Mouse (Mus musculus) embryo, embryonic 9.5 days (tissue): ENCODE measurements around the gene Ubiad1.

Source experiments
- DNase-seq: peaks from one replicate; pipeline ENCODE4 v3.0.0-alpha.2; 2017; ENCODE audit errors: extremely low spot score

The Ubiad1 gene

DNA sequence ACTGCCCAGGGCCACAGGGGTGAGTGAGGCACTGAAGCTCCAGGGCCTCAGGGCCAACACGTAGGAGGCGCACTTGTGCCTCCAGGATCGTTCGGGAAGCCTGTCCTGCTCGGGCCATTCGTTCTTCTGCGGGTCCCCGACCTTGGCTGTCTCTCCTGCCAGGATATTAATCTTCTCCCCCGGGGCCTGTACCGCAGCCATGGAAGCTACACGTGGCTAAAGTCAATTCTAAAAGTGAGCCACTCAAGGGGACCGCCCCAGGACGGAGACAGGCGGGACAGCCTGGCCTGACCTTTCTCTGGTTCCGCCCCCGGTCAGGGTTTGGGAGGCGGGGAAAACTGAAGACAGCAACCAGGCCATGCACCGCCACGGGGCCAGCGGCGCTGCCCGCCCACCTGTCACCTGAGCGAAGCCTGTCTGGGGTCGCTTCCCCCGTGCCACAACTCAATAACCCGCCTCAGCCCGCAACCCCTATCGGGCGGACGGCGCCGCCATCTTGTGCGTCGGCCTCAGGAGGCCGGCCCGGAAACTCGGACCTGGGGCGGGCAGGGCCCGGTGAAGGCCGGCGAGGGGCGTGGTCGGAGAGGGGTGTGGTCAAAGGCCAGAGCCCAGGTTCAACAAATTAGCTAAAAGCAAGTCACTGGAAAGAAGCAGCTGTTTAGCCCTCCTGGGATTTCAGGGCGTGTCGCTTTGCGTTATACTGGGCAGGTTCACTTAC lies at the start of gene Ubiad1:
Ubiad1 (minus strand) TSS at position 522 of the 718 bp plus-strand sequence.
- peak; percentile 92 for DNase-seq

DNA sequence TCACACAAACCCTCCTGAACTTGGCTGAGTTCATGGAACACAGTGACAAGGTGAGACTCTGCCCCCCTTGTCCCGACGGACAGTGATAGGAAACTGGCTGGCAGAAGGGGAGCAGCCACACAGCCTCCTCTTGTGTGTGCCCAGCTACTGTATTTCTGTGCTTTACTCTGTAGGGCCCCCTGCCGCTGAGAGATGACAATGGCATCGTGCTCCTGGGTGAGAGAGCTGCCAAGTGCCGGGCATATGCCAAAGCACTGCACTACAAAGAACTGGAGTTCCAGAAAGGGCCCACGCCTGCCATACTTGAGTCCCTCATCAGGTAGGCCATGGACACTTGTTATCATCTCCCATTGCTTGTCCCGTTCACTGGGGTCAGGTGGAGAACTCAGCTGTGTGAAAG lies 46.9 kb upstream of the Ubiad1 start:
- DNase-seq: no peak

DNA sequence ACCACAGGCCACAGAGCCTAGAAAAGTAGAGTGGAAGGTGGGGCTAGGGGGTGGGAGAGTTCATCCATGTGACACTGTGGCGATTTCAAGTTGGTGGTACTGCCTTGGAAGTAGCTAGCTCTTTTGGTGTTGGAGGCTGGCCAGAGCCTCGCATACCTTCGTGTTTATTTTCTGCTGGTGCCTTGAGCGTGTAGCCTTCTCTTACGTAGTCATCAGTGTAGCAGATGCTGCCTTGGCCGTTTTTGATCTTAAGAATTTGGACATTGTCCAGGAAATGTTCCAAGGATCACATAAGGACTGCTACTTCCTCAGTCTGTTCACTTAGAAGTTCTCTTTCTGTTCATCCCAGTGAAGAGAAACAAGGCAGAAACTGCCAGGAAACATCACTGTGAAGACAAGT lies 45.9 kb upstream of the Ubiad1 start:
- no peak for DNase-seq

DNA sequence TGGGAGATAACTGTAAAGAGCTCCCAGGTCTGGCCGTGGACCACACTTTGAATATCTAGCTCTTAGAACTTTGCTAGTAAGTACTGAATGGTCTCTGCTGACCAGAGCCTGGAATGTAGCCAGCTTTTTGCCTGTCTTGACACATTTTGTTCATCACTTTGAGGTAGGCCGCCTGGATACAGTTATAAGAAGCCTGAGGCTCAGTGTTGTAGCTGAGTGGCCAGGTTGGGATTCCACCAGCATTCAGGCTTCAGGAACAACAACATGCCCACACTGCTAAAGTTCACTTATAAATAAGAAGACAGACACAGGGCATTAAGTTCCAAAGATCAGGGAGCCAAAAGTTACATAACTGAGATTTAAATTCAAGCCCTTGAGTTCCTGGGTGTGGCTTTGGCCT lies 43.3 kb upstream of the Ubiad1 start:
- no peak for DNase-seq

DNA sequence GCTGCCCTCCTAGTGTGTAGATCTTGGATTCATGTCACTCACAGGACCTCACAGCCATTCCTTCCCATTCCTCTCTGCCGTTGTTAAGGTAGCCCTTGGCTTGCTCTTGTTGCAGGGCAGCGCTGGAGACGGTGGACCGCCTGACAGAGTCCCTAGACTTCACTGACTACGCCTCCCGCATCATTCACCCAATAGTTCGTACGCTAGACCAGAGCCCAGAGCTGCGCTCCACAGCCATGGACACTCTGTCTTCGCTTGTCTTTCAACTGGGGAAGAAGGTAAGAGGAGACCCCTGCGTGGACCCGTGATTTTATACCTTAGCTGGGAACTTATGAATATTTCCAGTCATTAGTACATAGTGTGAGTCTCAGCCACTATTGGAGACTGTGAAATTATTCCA lies 39.9 kb upstream of the Ubiad1 start:
- no peak for DNase-seq

DNA sequence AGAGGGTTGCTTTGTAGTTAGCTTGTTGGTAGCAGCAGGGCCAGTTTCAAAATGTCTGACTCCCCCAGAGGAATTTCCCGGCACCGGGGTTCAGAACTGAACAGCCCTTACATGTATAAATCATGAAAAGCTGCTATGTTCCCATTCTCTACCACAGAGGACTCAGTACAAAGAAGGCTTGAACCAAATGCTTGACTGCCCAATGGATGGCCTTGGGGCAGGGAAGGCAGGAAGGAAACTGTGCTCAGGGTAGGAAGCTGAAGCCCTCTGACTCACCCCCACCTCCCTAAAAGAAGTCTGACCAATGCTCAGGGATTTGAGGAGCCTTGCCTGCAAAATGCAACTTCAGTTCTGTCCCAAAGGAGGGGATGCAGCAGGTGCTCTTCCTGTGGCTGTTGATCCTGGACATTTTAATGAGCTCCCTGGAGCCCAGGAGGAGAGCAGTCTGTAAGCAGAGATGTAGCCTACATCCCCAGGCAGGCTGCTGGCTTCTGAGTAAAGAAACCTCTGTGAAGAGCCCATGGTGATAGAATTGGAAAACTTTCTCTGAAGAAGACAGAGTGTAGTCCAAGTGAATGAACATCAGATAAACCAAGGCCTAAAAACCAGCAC lies 37.1 kb upstream of the Ubiad1 start:
- DNase-seq: no peak

DNA sequence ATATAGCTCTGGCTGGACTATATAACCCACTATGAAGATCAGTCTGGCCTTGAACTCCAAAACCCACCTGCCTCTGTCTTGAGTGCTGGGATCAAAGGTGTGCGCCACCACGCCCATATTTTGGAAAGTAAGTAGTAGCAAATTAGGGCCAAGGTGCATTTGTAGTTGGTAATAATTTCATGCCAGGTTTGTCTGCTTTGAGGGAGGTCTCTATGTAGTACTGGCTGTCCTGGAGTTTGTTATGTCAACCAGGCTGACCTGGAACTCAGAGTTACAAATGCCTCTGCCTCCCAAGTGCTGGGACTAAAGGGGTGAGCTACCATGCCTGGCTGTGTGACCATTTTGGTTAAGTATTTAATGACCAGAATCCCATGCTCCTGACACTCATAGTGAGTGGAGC lies 35.7 kb upstream of the Ubiad1 start:
- no peak for DNase-seq

DNA sequence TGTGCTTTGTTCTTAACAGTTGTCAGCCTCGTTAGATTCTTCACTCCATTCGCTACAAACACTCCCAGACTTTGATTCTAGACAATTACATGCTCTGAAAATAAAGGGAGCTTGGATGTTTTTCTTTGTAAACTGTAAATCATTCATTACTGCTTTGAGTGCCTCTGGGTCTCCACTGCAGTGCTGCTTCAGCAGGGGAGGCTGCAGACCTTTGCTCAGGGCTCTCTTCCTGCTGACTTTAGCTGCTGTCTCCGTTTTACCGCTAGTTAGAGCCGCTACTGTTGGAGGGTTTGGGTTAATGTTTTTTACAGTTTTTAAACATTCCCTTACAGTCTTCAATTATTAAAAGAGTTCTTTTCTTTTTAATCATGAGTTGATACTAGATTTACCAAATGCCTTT lies 28.9 kb upstream of the Ubiad1 start:
- DNase-seq: no peak

DNA sequence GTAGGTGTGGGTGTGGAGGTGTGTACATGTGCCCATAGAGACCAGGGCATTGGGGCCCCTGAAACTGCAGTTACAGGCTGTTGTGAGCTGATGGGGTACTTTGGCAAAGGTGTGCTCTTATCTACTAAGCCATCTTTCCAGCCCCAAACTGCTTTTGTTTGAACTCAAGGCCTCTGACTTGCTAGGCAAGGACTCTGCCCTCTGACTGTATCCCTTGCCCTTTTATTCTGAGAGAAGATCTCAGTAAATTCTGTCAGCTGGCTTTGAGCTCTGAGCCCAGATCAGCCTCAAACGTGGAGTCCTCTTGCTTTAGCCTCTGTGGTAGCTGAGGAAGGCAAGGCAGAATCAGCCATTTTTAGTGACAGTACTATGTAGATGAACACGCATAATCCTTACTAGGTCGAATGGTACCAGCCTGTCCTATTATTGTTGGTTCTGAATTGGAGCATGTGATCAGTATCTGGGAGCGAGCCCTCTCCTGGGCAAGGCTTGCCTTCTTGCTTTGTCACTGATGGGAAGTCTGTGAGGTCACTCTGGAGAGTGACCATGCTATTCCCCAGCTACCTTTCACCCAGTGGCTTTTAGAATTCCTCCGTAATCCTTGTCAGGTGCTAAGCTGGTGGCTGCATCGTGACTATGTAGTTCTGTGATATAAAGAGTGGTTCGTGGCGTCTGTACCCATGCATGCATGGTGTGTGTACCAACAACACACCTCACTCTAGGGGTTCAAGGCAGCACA lies 28.0 kb upstream of the Ubiad1 start:
- DNase-seq: no peak

DNA sequence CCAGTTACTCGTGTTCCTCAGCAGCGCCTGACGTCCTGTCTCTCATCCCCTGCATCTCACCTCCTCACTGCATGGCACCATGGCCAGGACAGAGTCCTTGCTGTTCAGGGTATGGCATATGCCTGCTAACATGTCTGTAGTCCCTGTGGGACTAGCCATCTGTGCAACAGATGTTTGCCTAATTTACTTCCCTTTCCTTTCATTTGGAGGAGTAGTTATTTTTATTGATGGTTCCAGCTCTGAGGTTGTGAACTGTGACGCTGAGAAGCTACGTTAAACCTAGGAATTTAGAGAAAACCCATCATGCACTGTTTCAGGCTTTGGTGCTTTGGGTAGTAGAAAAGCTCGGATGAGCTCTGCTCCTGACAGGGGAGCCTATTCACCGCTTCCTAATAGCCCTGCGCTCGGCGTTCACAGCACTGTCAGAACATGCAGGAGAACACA lies 26.8 kb upstream of the Ubiad1 start:
- DNase-seq: peak; percentile 21

DNA sequence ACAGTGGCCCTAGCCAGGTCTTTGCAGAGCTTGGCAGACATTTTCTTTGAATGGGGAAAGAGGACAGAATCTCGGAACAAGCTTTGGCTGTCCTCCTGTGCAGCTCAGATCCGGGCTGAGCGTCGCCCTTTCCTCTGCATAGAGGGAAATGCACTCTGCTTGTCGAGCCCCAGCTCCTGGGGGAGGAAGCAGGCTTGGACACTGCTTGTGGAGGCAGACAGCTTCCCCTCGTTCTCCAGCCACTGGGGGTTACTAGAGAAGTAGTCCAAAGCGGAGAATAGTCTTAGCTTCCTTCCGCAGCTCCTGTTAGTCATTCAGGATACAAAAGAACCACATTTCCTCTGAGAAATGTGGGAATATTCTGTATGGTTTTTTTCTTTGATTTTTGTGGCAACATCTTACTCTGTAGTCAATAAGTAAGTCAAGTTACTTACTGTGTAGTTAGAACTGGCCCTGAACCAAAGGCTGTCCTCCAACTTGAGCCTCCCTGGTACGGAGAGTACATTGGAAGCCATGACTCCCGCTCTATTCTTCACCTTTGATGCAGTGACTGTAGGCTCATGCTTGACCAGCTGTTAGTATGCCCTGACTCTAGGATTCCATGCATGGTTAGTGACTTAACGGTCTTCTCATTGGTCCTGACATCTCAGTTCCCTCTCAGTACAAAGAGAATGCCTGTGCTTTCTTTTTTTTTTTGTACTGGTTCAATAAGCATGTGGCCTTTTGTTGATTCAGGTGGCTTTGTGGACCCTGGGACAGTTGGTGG lies 25.1 kb upstream of the Ubiad1 start:
- no peak for DNase-seq

DNA sequence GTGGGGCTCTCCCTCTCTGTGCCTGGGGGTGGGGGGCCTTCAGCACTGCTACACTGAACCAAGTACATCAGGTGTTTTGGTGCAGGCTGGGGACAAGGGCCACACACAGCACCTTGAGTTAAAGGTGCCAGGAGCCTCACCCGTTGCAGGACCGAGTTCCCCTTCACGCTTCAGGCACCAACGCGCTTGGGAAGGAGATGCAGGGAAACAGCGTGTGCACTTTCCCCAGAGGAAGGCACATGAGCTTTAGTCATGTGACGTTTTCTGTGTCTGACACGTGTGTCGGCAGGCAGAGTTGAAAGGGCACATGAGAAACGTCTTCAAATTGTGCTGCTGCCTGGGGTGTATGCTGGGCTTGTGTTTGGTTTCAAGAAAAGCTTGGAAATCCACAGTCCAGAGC lies 23.8 kb upstream of the Ubiad1 start:
- DNase-seq: no peak

DNA sequence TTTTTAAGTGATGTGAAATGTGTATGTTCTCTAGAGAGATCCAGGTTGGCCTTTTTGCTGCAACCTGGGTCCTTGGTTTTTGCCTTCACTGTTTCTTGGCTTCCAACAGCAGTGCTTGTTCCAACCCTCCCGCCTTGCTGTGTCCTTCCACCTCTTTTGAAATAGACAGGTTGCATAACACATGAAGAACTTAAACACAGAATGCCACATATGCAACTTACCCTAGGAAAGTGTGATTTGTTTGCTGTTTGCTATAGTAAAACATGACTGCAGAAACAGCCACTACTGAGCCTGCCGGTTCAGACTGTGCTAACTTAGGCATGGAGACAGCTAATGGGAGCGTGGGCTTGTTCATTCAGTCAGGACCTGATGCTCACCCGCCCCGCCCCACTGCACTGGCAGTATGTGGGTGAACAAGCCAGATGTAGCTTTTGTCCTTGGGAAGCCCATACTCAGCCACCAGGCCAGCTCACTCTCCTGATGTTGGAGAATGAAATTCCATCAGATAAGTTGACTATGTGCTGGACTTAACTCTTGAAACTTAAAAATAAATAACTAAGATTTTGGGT lies 22.0 kb upstream of the Ubiad1 start:
- no peak for DNase-seq

DNA sequence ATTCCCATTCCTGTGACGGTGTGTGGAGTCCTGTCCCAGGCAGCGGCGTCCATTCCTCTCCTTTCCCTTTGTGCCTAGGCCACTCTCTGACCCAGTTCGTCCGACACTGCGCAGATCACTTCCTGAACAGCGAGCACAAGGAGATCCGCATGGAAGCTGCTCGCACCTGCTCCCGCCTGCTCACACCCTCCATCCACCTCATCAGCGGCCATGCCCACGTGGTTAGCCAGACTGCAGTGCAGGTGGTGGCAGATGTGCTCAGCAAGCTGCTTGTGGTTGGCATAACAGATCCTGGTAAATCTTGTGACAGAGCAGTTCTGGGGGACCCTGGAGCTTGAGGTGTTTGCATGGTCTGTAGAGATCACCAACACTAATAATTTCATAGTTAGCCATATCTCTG lies 20.3 kb upstream of the Ubiad1 start:
- no peak for DNase-seq

DNA sequence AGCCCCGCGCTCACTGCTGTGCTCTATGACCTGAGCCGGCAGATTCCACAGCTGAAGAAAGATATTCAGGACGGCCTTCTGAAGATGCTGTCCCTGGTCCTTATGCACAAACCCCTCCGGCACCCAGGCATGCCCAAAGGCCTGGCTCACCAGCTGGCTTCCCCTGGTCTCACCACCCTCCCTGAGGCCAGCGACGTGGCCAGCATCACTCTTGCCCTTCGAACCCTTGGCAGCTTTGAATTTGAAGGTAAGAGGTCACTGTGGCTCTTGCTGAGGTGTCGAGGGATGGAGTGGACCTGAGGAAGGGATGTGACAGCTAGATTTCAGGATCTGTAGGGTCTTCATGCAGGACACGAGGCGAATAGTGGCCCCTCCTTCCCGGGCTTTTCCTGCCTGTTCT lies 19.7 kb upstream of the Ubiad1 start:
- no peak for DNase-seq

DNA sequence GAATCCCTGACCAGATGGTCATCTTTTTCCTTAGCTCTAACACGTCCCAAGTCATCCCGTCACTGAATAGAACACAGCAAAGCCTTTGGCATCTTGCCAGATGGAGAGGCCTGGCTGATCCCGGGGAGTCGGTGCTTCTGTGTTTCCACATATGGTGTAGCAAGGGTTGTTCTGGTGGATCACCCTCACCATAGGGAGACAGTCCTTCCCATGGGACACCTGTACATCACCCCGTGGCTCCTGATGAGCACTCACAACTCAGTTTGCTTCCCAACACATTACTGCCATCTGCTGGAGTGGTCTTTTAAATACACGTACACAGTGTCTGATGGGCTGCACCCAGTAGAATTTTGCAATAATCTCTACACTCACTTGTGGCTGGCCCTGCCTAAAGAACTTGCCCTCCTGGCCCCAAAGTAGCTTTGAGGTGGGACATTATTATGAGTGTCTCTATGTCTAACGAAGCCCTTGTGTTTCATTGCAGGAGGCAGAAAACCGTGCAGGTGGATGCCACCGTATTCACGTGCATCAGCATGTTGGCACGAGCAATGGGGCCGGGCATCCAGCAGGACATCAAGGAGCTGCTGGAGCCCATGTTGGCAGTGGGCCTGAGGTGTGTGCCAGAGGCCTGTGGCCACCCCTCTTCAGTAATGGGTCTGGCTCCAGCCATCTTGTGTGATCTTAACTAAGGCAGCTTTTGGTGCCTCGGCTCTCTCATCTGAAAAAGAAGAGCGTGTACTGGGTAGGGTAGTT lies 18.8 kb upstream of the Ubiad1 start:
- no peak for DNase-seq

DNA sequence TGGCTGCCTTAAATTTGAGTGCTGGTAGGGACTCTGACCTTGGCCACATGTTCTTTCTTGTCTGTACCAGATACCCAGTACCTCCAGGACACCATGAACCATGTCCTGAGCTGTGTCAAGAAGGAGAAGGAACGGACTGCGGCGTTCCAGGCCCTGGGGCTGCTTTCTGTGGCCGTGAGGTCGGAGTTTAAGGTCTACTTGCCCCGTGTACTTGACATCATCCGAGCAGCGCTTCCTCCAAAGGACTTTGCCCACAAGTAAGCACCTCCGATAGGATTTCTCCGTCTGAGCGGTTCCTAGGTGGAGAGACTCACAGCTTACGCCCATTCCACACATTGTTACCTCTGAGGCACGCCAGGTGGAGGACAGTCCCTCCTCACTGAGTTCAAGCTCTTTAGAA lies 18.1 kb upstream of the Ubiad1 start:
- DNase-seq: no peak

DNA sequence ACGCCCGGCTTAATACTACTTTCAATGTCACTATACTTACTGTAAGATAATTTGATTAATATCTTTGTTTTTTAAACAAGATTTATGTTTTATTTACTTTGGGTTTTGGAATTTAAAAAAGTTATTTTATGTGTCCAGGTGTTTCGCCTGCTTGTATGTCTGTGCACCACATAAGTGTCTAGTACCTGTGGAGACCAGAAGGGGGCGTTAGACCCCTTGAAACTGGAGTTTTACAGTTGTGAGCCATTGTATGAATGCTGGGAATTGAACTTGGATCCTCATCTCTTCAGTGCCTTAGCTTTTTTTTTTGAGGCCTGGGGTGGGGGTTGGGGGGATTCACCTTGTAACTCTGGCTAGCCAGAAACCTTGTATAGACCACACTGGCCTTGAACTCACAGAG lies 17.2 kb upstream of the Ubiad1 start:
- DNase-seq: no peak

DNA sequence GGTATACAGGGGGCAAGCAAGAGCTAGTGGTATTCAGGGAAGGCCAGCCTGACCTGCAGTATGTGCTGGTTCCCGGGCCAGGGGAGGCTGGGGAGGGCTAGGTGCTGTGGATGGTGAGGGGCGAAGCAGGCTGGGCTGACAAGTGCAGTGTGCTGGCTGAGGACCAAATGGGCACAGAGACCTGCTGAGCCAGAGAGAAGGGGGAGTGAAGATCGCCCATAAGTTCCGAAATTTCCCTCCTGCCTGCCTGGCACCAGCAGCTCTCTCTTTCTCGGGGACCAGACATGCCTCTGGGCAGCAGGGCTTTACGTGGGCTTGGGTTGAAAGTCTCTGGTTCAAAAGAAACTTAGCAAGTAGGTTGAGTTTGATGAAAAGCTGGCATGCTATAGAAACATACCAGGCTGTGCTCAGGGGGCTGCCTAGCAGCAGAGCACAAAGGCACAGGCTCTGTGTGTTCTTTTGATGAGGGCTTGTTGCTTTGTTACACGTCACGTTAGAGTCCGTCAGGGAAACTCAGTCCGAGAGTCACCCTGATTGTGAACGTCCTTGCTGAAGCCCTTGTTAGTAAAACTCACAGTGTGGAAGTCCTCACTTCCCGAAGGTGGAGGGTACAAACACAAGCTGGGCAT lies 16.2 kb upstream of the Ubiad1 start:
- DNase-seq: no peak

DNA sequence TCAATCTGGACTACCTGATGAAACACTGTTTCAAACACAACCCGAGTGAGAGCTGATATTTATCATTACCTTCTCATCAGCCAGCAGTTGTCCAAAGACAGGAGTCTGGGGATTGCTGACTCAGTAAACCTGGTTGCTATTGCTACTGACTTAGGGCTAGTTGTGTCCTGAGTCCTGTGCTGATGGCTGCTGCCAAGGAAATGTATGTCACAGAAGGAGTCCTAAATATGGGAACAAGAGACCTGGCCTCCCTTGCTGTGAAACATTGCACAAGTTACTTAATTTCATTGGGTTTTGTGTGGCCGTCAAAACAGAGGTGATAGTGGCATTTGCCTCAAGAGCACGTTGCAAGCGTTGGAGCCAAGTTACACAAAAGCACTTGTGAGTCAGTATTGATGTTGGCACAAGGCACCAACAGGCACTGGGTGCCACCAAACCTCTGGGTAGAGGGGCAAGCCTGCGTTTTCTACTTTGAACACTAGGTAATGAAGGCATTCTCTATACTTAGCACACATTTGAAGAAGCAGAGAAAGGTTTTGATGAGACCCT lies 11.0 kb upstream of the Ubiad1 start:
- no peak for DNase-seq
